Mouse (Mus musculus) myocyte (in vitro differentiated cells): ENCODE measurements at regions not wholly inside any gene's neighbourhood (a gene's known extent, or its start where the extent isn't known, plus 50 kb on each side); places are given as distances from the start of the nearest gene placed in this dataset.

Experiments
- H3K27me3 ChIP-seq: one replicate; pipeline ENCODE4 v1.6.1; 2011; ENCODE audit not compliant: control insufficient read depth, insufficient read depth, insufficient read length
- H3K36me3 ChIP-seq: one replicate; pipeline ENCODE4 v1.6.1; 2011; ENCODE audit not compliant: control insufficient read depth, insufficient read depth
- H3K4me2 ChIP-seq: one replicate; pipeline ENCODE4 v1.6.1; 2011; ENCODE audit warnings: low read depth, control low read depth
- H3K4me3 ChIP-seq: one replicate; pipeline ENCODE4 v1.5.1; 2011; ENCODE audit warnings: mild to moderate bottlenecking, control low read depth, moderate library complexity
- H3K79me2 ChIP-seq: one replicate; pipeline ENCODE4 v1.6.1; 2011; ENCODE audit not compliant: control insufficient read depth, insufficient read depth
- H3ac ChIP-seq: one replicate; pipeline ENCODE4 v1.6.1; 2011; ENCODE audit not compliant: control insufficient read depth, insufficient read length
- CEBPB ChIP-seq: IDR thresholded peaks from 2 replicates; pipeline ENCODE4 v1.6.1; 2011; ENCODE audit warnings: mild to moderate bottlenecking, moderate library complexity; ENCODE audit not compliant: poor library complexity, insufficient read depth, severe bottlenecking
- E2F4 ChIP-seq: IDR thresholded peaks from one replicate; pipeline ENCODE4 v1.6.1; 2011; ENCODE audit warnings: mild to moderate bottlenecking, control low read depth, moderate library complexity; ENCODE audit not compliant: insufficient read depth
- MAX ChIP-seq: IDR thresholded peaks from one replicate; pipeline ENCODE4 v1.6.1; 2011; ENCODE audit warnings: low read depth, mild to moderate bottlenecking, control low read depth
- MYOD1 ChIP-seq, 3 experiments: IDR thresholded peaks; one replicate each; pipeline ENCODE4 v1.6.1; 2011; ENCODE audit warnings: control low read depth in 2 of 3, low read depth in 2 of 3, mild to moderate bottlenecking in 2 of 3, moderate library complexity in 1 of 3; ENCODE audit not compliant: insufficient read length in 2 of 3, control insufficient read depth in 1 of 3
- MYOG ChIP-seq, 3 experiments: IDR thresholded peaks; one replicate each; pipeline ENCODE4 v1.6.1; 2011; ENCODE audit warnings: control low read depth in 2 of 3, low read depth in 2 of 3, mild to moderate bottlenecking in 2 of 3; ENCODE audit not compliant: insufficient read length in 2 of 3, control insufficient read depth in 1 of 3, insufficient read depth in 1 of 3
- POLR2A ChIP-seq: IDR thresholded peaks from one replicate; pipeline ENCODE4 v1.6.1; 2011; ENCODE audit warnings: low read depth, mild to moderate bottlenecking, control low read depth, moderate library complexity; ENCODE audit not compliant: insufficient read length
- POLR2AphosphoS2 ChIP-seq: IDR thresholded peaks from one replicate; pipeline ENCODE4 v1.6.1; 2011; ENCODE audit warnings: low read depth, control low read depth; ENCODE audit not compliant: insufficient read length
- REST ChIP-seq: IDR thresholded peaks from one replicate; pipeline ENCODE4 v1.6.1; 2011; ENCODE audit warnings: mild to moderate bottlenecking, control low read depth, moderate library complexity; ENCODE audit not compliant: insufficient read depth, insufficient read length
- SRF ChIP-seq: IDR thresholded peaks from one replicate; pipeline ENCODE4 v1.6.1; 2011; ENCODE audit warnings: low read depth; ENCODE audit not compliant: control insufficient read depth, insufficient read length
- TCF12 ChIP-seq: IDR thresholded peaks from one replicate; pipeline ENCODE4 v1.6.1; 2011; ENCODE audit warnings: mild to moderate bottlenecking, control low read depth; ENCODE audit not compliant: poor library complexity, insufficient read depth, severe bottlenecking
- TCF3 ChIP-seq: IDR thresholded peaks from one replicate; pipeline ENCODE4 v1.6.1; 2011; ENCODE audit warnings: low read depth, control low read depth; ENCODE audit not compliant: insufficient read length
- USF1 ChIP-seq: IDR thresholded peaks from one replicate; pipeline ENCODE4 v1.6.1; 2011; ENCODE audit warnings: low read depth, mild to moderate bottlenecking, control low read depth, moderate library complexity

DNA sequence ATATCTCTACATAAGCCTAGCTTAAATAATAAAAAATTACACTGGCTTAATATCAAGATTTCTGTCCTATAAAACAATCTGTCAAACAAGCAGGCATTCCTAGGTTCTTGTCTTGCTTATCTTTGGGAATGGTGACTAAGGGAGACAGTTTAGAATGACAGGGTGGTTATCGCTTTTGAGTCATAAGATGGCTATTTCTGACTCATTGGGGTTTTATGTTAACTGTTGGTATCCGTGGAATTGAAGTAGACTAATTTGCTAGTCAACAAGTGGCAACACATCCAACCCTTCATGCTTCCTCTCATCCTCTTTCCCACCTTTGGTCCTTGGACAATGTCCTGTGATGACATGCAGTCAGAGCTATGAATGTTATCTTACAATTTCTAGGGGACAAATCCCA, 328.0 kb downstream of the Cps1 start:
- Histone ChIP-seq H3K36me3 (no peaks in the 10 kb centered on the region), H3K4me3 (no peak overlapping the region), H3K27me3 (no peaks in the 10 kb centered on the region), H3K4me2 (no peak overlapping the region), H3K79me2 (no peaks in the 10 kb centered on the region), H3ac (no peak overlapping the region)
- no peak for TF ChIP-seq POLR2A
- no peak for TF ChIP-seq TCF12
- no peak for TF ChIP-seq MYOD1 (IDR thresholded peaks at IDR 0.05; ENCODE audit: control insufficient read depth in 1 of 3, insufficient read length in 2 of 3, low read depth in 2 of 3)
- no peak for TF ChIP-seq TCF3
- no peak for TF ChIP-seq REST
- no peak for TF ChIP-seq CEBPB
- TF ChIP-seq MAX: no peak
- TF ChIP-seq POLR2AphosphoS2: no peak
- no peak for TF ChIP-seq USF1
- no peak for TF ChIP-seq SRF
- no peak for TF ChIP-seq MYOG (IDR thresholded peaks at IDR 0.05; ENCODE audit: control insufficient read depth in 1 of 3, insufficient read depth in 1 of 3, insufficient read length in 2 of 3, low read depth in 2 of 3)
- TF ChIP-seq E2F4: no peak

DNA sequence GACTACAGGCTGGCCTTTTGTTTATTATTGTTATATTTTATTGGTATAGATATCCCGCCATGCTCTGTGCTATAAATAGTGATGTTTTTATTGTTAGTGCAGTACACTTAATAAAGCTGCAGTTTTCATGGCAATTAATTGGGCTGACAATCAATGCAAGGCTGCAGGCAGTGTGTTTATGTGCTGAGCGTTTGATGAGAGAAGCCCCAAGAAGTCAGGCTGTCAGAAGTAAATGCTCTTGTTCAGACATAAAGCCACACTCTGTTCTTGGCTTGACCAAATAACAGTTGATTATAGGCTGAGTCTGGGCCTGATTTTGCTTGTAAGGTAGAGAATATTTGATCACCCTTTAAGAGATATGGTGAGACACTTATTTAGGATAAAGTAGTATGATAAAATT, 341.4 kb downstream of the Cps1 start:
- Histone ChIP-seq H3K4me3 (no peak overlapping the region), H3K79me2 (no peaks in the 10 kb centered on the region), H3K36me3 (no peaks in the 10 kb centered on the region), H3ac (no peak overlapping the region), H3K4me2 (no peak overlapping the region), H3K27me3 (no peaks in the 10 kb centered on the region)
- no peak for TF ChIP-seq USF1
- no peak for TF ChIP-seq SRF
- TF ChIP-seq MYOG (IDR thresholded peaks at IDR 0.05; ENCODE audit: control insufficient read depth in 1 of 3, insufficient read depth in 1 of 3, insufficient read length in 2 of 3, low read depth in 2 of 3): no peak
- no peak for TF ChIP-seq POLR2AphosphoS2
- no peak for TF ChIP-seq REST
- no peak for TF ChIP-seq MYOD1 (IDR thresholded peaks at IDR 0.05; ENCODE audit: control insufficient read depth in 1 of 3, insufficient read length in 2 of 3, low read depth in 2 of 3)
- no peak for TF ChIP-seq POLR2A
- TF ChIP-seq E2F4: no peak
- no peak for TF ChIP-seq CEBPB
- TF ChIP-seq TCF3: no peak
- no peak for TF ChIP-seq MAX
- no peak for TF ChIP-seq TCF12

DNA sequence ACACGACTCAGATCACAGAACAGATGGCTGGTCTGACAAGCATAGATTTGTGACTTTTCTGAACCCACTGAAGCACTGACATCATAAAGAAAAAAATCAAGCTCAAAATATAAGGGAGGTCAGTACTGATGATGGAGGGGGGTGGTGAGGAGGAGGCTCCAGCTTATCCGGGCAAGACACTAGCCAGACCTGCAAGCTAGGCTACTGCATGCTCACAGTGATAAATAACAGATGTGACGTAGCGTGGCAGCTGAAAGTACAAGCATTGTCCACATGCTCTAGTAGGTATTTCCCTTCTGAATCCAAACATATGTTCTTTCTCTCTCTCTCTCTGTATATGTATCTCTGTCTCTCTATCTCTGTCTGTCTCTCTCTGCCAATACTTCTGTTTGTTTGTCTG, 342.7 kb downstream of the Cps1 start:
- H3K4me2 ChIP-seq: no peak overlapping the region
- TF ChIP-seq REST (no peak), TCF3 (no peak), MYOD1 (IDR thresholded peaks at IDR 0.05; ENCODE audit: control insufficient read depth in 1 of 3, insufficient read length in 2 of 3, low read depth in 2 of 3) (no peak), MYOG (IDR thresholded peaks at IDR 0.05; ENCODE audit: control insufficient read depth in 1 of 3, insufficient read depth in 1 of 3, insufficient read length in 2 of 3, low read depth in 2 of 3) (no peak), TCF12 (no peak), E2F4 (no peak), CEBPB (no peak), USF1 (no peak), MAX (no peak), POLR2AphosphoS2 (no peak), SRF (no peak), POLR2A (no peak)
- H3ac ChIP-seq: no peak overlapping the region
- H3K36me3 ChIP-seq: no peaks in the 10 kb centered on the region
- H3K27me3 ChIP-seq: no peaks in the 10 kb centered on the region
- H3K4me3 ChIP-seq: no peak overlapping the region
- no peaks in the 10 kb centered on the region for H3K79me2 ChIP-seq

DNA sequence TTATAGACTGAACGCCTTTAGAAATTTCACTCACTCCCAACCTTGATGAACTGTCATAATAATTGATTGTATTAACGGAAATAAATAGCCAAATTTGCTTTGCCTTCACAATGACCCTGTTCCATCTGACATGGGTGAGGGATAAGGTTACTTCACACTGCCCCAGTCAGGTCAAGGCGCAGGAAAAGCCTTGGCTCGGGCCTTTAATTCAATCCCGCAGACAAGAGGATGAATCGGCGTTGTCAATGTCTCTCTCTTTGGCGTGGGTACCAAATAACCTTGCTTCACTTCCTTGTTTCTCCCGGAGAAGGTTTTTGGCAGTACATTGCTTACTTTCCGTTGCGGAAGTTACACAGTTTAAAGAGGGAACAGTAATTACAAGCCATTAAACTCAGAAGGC, 354.2 kb downstream of the Cps1 start:
- Histone ChIP-seq H3ac (no peak overlapping the region), H3K4me2 (no peak overlapping the region)
- no peak for TF ChIP-seq TCF3
- TF ChIP-seq E2F4: no peak
- TF ChIP-seq TCF12: no peak
- TF ChIP-seq POLR2AphosphoS2: no peak
- TF ChIP-seq CEBPB: no peak
- TF ChIP-seq POLR2A: no peak
- TF ChIP-seq USF1: no peak
- TF ChIP-seq MYOD1 (IDR thresholded peaks at IDR 0.05; ENCODE audit: control insufficient read depth in 1 of 3, insufficient read length in 2 of 3, low read depth in 2 of 3): no peak
- TF ChIP-seq SRF: no peak
- no peak for TF ChIP-seq MYOG (IDR thresholded peaks at IDR 0.05; ENCODE audit: control insufficient read depth in 1 of 3, insufficient read depth in 1 of 3, insufficient read length in 2 of 3, low read depth in 2 of 3)
- TF ChIP-seq REST: no peak
- TF ChIP-seq MAX: no peak

More for the DNA sequence above, 354.2 kb downstream of the Cps1 start:
- no peaks in the 10 kb centered on the region for H3K79me2 ChIP-seq
- H3K36me3 ChIP-seq: no peaks in the 10 kb centered on the region
- H3K27me3 ChIP-seq: no peaks in the 10 kb centered on the region
- no peak overlapping the region for H3K4me3 ChIP-seq
